8 mouse cellular contexts compared by ENCODE assay signal in the genomic region with DNA sequence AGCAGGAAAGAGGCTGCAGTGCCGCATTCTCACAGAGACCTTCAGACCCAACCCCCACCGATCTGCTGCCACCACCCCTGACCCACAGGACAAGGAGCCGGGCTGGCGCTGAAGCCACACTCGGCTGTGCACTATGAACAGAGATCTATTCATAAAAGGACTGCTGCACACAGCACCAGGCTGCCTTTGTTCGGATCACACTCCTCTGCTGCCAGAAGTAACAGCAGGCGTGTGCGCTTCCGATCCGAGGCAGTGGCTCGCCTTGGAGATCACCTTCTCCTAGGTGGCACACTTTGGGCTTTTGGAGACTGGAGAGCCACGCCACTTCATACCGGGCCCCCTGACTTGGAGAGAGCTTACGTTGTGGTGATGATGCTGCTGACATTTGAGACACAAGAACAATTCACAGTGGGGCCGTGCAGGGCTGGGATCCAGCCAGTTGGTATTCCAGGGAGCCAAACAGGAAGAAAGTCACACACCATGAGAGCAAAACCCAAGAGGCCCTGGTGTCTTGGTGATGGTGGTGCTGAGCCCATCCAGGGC. TPM values are rescaled to one million over a fixed set of nuclear protein-coding genes. Genes with fewer than 3 reads are reported as not detected.
DNase-seq lines count a peak whose midpoint lies in the region; ATAC-seq lines count a peak whose summit lies in the region.

No protein-coding gene starts in this region.

- no peak for ATAC-seq in heart, embryonic 16.5 days (replicated peaks; ENCODE audit: extremely low read depth, insufficient read depth, low FRiP score)
- peak; percentile 77 for ATAC-seq in forebrain, embryonic 14.5 days

- H3K9me3 ChIP-seq in heart, embryonic 16.5 days (replicated peaks; ENCODE audit: control insufficient read depth, low read length), result no peaks in the 10 kb centered on the region
- H3K9me3 ChIP-seq in forebrain, embryonic 14.5 days (replicated peaks; ENCODE audit: control insufficient read depth, low read length), result no peaks in the 10 kb centered on the region

- WGBS in heart, embryonic 16.5 days, result 17% methylated on average over 15 of the region's 15 CpGs
- 3% methylated on average over 15 of the region's 15 CpGs for WGBS in forebrain, embryonic 14.5 days

- H3K27ac ChIP-seq in heart, embryonic 16.5 days (ENCODE audit: low read length), result peak overlapping the region; percentile 30; the same call in 1 of the 2 replicates
- H3K27ac ChIP-seq in forebrain, embryonic 14.5 days (ENCODE audit: low read depth, low read length), result peak overlapping the region; percentile 33; the same call in 1 of the 2 replicates

- no peaks in the 10 kb centered on the region for H3K36me3 ChIP-seq in heart, embryonic 16.5 days (ENCODE audit: control insufficient read depth, insufficient read depth)
- no peaks in the 10 kb centered on the region for H3K36me3 ChIP-seq in forebrain, embryonic 14.5 days (ENCODE audit: control insufficient read depth, insufficient read depth, low read length)

- H3K27me3 ChIP-seq in heart, embryonic 16.5 days (ENCODE audit: control insufficient read depth, insufficient read depth, low read length), result peaks cover 11% of the 10 kb centered on the region; the same call in 1 of the 2 replicates
- peaks cover 9% of the 10 kb centered on the region; the same call in 1 of the 2 replicates for H3K27me3 ChIP-seq in forebrain, embryonic 14.5 days (replicated peaks; ENCODE audit: control insufficient read depth, insufficient read depth, low read length)

- DNase-seq in heart, postnatal 36 days, result no peak
- DNase-seq in R1 (ENCODE audit: low read depth, low spot score), result peak; percentile 24
- peak; percentile 79 for DNase-seq in forebrain, embryonic 14.5 days (ENCODE audit: low spot score)
- DNase-seq in lung, postnatal 4 days, result peak; percentile 33 to 51
- DNase-seq in testis, postnatal 10 days (ENCODE audit: low spot score), result no peak
- DNase-seq in gastrocnemius, postnatal 25 days, result no peak
- DNase-seq in spleen, adult 18-20 months, result no peak

- intact Hi-C loops in heart, postnatal 36 days (cut with DNase I), result no loop called here

- H3K4me3 ChIP-seq in heart, embryonic 16.5 days (ENCODE audit: low read length), result 0 out of 2 replicates have a peak overlapping the region, but pooled peaks have one; percentile 1
- H3K4me3 ChIP-seq in forebrain, embryonic 14.5 days (ENCODE audit: low read depth, low read length), result peak overlapping the region; percentile 2

- peak overlapping the region; percentile 23 for H3K9ac ChIP-seq in heart, embryonic 16.5 days (ENCODE audit: low read length)
- peak overlapping the region; percentile 41 for H3K9ac ChIP-seq in forebrain, embryonic 14.5 days (ENCODE audit: low read length)

- H3K4me2 ChIP-seq in heart, embryonic 16.5 days (ENCODE audit: low read depth, low read length), result peak overlapping the region; percentile 39
- H3K4me2 ChIP-seq in forebrain, embryonic 14.5 days (ENCODE audit: low read length), result peak overlapping the region; percentile 39

- H3K4me1 ChIP-seq in heart, embryonic 16.5 days (ENCODE audit: control insufficient read depth, insufficient read depth, low read length), result peaks cover 51% of the 10 kb centered on the region
- H3K4me1 ChIP-seq in forebrain, embryonic 14.5 days (ENCODE audit: control insufficient read depth, insufficient read depth, low read length), result peaks cover 29% of the 10 kb centered on the region

RNA-seq across cellular contexts. Expression of gene Irs2, which starts 47.9 kb away (rescaled TPM):
- 2.3 and 2.9 TPM in 2 replicates for polyA plus RNA-seq in heart, embryonic 16.5 days (2015; fragmentation: Nextera tagmentation; extraction: Ambion mirVana)
- 10 to 100 TPM; 13.2 to 33.5 TPM for total RNA-seq in heart, postnatal 36 days (2021)
- 3.9 and 4.0 TPM in 2 replicates for polyA plus RNA-seq in forebrain, embryonic 14.5 days (2014; fragmentation: Nextera tagmentation; extraction: Ambion mirVana)
- total RNA-seq in gastrocnemius, postnatal 25 days (2021), result 10 to 100 TPM in 1 of 2 experiments, 1 to 10 TPM in 1; 7.7 to 12.7 TPM

Comparison
In these comparisons a context has a peak if more than half of its experiments do, and no peak if none do; other contexts are left out.
1. DNase-seq: peak in R1 (single experiment), forebrain, embryonic 14.5 days (single experiment) and lung, postnatal 4 days (2 of 2); none in heart, postnatal 36 days (0 of 2), testis, postnatal 10 days (single experiment), gastrocnemius, postnatal 25 days (single experiment) and spleen, adult 18-20 months (0 of 2).